Mouse (Mus musculus): ENCODE data around the gene a. TPM values are rescaled to one million over a fixed set of nuclear protein-coding genes. Genes with fewer than 3 reads are reported as not detected.
A peak's percentile ranks its signal among the peaks of the same experiment; 100 is the strongest.

a gene
- polyA plus RNA-seq, 1 experiment from 2014 or later = 0.40 TPM

DNA sequence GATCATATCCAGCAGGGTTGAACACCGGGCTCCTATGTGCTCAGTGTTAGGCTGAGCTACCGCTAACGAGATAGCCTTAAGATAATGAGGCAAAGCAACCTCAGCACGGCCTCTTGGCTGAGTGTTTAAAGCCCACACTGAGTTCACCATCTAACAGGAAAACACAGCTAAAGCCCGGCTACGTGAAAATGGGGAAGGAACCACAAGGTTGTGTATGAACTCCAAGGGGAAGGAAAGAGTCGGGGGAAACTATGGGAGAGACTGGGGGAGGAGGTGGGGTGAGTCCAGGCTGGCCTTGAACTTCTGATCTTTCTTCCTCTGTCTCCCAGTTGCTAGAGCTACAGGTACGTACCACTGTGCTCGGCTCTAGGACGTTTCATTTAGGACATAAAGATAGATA is 150.8 kb downstream of the a start:
- Histone ChIP-seq H3K4me1 (ENCODE audit: control insufficient read depth, insufficient read depth, low read length) (peaks cover 2% of the 10 kb centered on the region; the same call in 1 of the 2 replicates), H3K27ac (ENCODE audit: low read depth, low read length) (no peak overlapping the region), H3K4me3 (ENCODE audit: low read depth, low read length) (no peak overlapping the region), H3K36me3 (ENCODE audit: control insufficient read depth, insufficient read depth, low read length) (no peaks in the 10 kb centered on the region), H3K4me2 (no peak overlapping the region), H3K27me3 (ENCODE audit: control insufficient read depth, insufficient read depth, low read length) (no peaks in the 10 kb centered on the region), H3K9ac (ENCODE audit: low read length) (no peak overlapping the region), H3K9me3 (ENCODE audit: control insufficient read depth, low read length) (no peaks in the 10 kb centered on the region)
- DNase-seq (ENCODE audit: low spot score, missing footprints) = peak; percentile 37
- no peak for ATAC-seq (ENCODE audit: low FRiP score)
- 79% methylated on average over 10 of the region's 10 CpGs for WGBS

DNA sequence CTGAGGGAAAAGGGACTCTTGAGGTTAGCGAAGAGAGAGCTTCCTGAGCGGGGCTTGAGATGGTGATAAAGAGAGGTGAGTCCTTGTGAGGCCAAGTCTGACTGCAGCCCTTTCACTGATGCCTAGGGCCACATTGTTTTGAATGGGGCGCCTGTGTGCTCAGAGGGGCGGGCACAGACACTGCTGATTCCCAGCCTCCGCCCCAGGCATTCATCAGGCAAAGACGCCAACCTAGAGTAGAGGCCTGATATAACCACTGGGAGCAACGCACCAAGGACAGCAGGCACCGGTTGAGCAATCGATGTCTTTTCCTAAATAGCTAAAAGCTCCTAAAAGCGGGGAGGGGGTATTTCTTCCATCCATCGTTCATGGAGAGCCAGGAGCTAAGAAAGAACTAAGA is 151.3 kb downstream of the a start:
- Histone ChIP-seq H3K9ac (ENCODE audit: low read length) (peak overlapping the region; percentile 10), H3K9me3 (ENCODE audit: control insufficient read depth, low read length) (no peaks in the 10 kb centered on the region), H3K4me3 (ENCODE audit: low read depth, low read length) (no peak overlapping the region), H3K36me3 (ENCODE audit: control insufficient read depth, insufficient read depth, low read length) (no peaks in the 10 kb centered on the region), H3K27ac (ENCODE audit: low read depth, low read length) (no peak overlapping the region), H3K4me2 (no peak overlapping the region; the same call in 1 of the 2 replicates), H3K4me1 (ENCODE audit: control insufficient read depth, insufficient read depth, low read length) (peaks cover 2% of the 10 kb centered on the region; the same call in 1 of the 2 replicates), H3K27me3 (ENCODE audit: control insufficient read depth, insufficient read depth, low read length) (no peaks in the 10 kb centered on the region)
- ATAC-seq (ENCODE audit: low FRiP score) = no peak
- no peak for DNase-seq (ENCODE audit: low spot score, missing footprints)
- WGBS = 48% methylated on average over 11 of the region's 11 CpGs

DNA sequence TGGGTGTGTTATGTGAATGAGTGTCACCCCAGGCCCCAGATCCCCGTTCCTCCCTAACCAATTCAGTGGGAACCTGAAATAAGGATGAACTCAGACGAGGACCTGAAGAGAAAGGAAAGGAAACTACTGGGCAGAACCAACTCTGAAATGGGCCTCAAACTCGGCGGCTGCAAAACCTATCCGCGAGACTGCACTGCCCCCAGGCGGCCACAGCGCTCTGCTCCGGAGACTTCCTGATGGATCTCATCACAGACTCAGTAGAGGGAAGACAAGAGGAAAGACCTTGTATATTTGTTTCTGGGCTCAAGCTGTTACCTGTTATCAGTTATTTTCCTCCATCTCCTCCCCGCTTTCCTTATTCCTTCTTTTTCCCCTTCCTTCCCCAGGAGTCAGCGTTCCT is 151.9 kb downstream of the a start:
- Histone ChIP-seq H3K9me3 (ENCODE audit: control insufficient read depth, low read length) (no peaks in the 10 kb centered on the region), H3K4me1 (ENCODE audit: control insufficient read depth, insufficient read depth, low read length) (peaks cover 2% of the 10 kb centered on the region; the same call in 1 of the 2 replicates), H3K4me2 (peak overlapping the region; percentile 16; the same call in 1 of the 2 replicates), H3K36me3 (ENCODE audit: control insufficient read depth, insufficient read depth, low read length) (no peaks in the 10 kb centered on the region), H3K27me3 (ENCODE audit: control insufficient read depth, insufficient read depth, low read length) (no peaks in the 10 kb centered on the region), H3K4me3 (ENCODE audit: low read depth, low read length) (no peak overlapping the region), H3K27ac (ENCODE audit: low read depth, low read length) (no peak overlapping the region), H3K9ac (ENCODE audit: low read length) (peak overlapping the region; percentile 10; the same call in 1 of the 2 replicates)
- WGBS = 5% methylated on average over 11 of the region's 11 CpGs
- DNase-seq (ENCODE audit: low spot score, missing footprints) (peak; percentile 96), ATAC-seq (ENCODE audit: low FRiP score) (no peak)

DNA sequence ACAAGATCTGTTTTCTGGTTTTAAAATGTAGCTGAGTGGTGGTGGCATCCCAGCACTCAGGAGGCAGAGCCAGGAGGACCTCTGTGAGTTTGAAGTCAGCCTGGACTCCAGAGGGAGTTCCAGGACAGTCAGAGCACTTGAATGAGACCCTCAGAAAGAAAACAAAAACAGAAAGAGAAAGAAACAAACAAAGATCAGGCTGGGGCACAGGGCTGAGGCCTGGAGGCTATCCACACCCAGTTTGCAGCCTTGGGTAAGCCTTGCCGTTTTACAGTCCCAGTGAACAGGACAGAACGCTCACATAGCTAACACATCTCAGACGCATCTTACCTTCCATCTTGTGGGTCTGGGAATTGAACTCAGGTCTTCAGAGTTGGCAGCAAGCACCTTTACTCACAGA is 155.7 kb downstream of the a start:
- H3K4me3 ChIP-seq (ENCODE audit: low read depth, low read length) = no peak overlapping the region
- peak; percentile 51 for DNase-seq (ENCODE audit: low spot score, missing footprints)
- ATAC-seq (ENCODE audit: low FRiP score) = no peak
- no peak overlapping the region for H3K27ac ChIP-seq (ENCODE audit: low read depth, low read length)
- H3K4me2 ChIP-seq = no peak overlapping the region
- no peak overlapping the region for H3K9ac ChIP-seq (ENCODE audit: low read length)
- 85% methylated on average over 3 of the region's 3 CpGs for WGBS
- no peaks in the 10 kb centered on the region for H3K27me3 ChIP-seq (ENCODE audit: control insufficient read depth, insufficient read depth, low read length)
- no peaks in the 10 kb centered on the region for H3K9me3 ChIP-seq (ENCODE audit: control insufficient read depth, low read length)
- no peaks in the 10 kb centered on the region for H3K36me3 ChIP-seq (ENCODE audit: control insufficient read depth, insufficient read depth, low read length)
- H3K4me1 ChIP-seq (ENCODE audit: control insufficient read depth, insufficient read depth, low read length) = peaks cover 2% of the 10 kb centered on the region; the same call in 1 of the 2 replicates

DNA sequence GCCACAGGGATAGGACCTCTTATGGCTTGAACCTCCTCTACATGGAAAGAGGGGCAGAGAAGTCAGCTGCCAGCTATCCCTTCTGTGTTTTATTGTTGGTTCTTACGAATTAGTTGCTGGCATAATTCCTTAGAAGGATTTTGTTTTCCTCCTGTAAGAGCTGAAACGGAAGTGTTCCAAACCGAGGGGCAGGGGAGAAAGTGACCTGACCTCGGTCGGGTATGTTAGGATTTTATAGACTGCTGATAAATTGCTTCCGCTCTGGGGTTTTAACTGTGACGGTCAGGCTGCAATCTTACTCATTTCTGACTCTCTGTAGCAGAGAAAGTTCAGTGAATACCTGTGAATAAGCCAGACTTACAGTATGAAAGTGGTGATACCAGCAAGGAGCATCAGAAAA is 158.2 kb downstream of the a start:
- 76% methylated on average over 7 of the region's 7 CpGs for WGBS
- DNase-seq (ENCODE audit: low spot score, missing footprints) (peak; percentile 62), ATAC-seq (ENCODE audit: low FRiP score) (no peak)
- H3K27ac ChIP-seq (ENCODE audit: low read depth, low read length) = no peak overlapping the region
- no peaks in the 10 kb centered on the region for H3K27me3 ChIP-seq (ENCODE audit: control insufficient read depth, insufficient read depth, low read length)
- H3K9ac ChIP-seq (ENCODE audit: low read length) = no peak overlapping the region
- no peaks in the 10 kb centered on the region for H3K9me3 ChIP-seq (ENCODE audit: control insufficient read depth, low read length)
- no peaks in the 10 kb centered on the region for H3K36me3 ChIP-seq (ENCODE audit: control insufficient read depth, insufficient read depth, low read length)
- H3K4me1 ChIP-seq (ENCODE audit: control insufficient read depth, insufficient read depth, low read length) = no peaks in the 10 kb centered on the region
- H3K4me3 ChIP-seq (ENCODE audit: low read depth, low read length) = no peak overlapping the region
- H3K4me2 ChIP-seq = no peak overlapping the region

DNA sequence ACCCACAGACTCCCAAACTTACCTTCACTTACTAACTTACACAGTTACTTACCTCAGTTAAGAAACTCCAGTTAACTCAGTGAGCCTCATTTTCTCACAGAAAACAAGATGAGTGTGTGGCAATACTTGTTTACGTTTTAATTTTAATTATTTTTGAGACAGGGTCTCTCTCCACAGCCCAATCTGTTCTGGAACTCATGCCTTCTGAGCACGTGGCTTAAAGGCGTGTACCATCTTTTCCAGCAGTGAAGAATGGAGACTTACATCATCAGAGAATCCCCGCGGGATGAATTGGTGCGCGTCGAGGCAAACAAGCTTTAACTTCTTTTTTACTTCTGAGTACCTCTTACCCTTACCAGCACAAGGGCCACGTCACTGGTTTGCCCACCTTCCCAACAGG is 158.7 kb downstream of the a start:
- no peaks in the 10 kb centered on the region for H3K27me3 ChIP-seq (ENCODE audit: control insufficient read depth, insufficient read depth, low read length)
- 81% methylated on average over 9 of the region's 9 CpGs for WGBS
- no peak overlapping the region for H3K9ac ChIP-seq (ENCODE audit: low read length)
- no peaks in the 10 kb centered on the region for H3K9me3 ChIP-seq (ENCODE audit: control insufficient read depth, low read length)
- no peaks in the 10 kb centered on the region for H3K4me1 ChIP-seq (ENCODE audit: control insufficient read depth, insufficient read depth, low read length)
- no peak for ATAC-seq (ENCODE audit: low FRiP score)
- no peak overlapping the region for H3K4me3 ChIP-seq (ENCODE audit: low read depth, low read length)
- H3K36me3 ChIP-seq (ENCODE audit: control insufficient read depth, insufficient read depth, low read length) = no peaks in the 10 kb centered on the region
- H3K4me2 ChIP-seq = no peak overlapping the region
- H3K27ac ChIP-seq (ENCODE audit: low read depth, low read length) = no peak overlapping the region
- no peak for DNase-seq (ENCODE audit: low spot score, missing footprints)

DNA sequence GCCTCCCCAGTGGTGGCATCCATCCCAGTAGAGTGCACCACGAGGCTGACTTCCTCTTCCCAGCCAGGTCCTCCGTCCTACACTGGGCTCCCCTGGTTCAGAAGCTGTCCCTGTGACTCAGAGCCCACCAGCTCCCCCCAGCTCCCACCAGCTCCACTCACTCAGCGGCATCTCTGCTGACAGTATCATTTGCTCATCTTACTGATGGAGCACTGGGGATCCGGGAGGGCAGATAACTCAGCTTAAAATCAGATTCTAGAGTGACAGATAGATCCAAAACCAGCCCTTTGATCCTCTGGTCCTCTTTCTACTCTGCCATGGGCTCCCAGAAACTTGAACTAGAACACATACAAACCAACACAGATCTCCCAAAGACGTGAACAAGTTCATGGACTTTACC is 159.4 kb downstream of the a start:
- Histone ChIP-seq H3K4me2 (no peak overlapping the region), H3K36me3 (ENCODE audit: control insufficient read depth, insufficient read depth, low read length) (no peaks in the 10 kb centered on the region), H3K9me3 (ENCODE audit: control insufficient read depth, low read length) (no peaks in the 10 kb centered on the region), H3K27ac (ENCODE audit: low read depth, low read length) (no peak overlapping the region), H3K27me3 (ENCODE audit: control insufficient read depth, insufficient read depth, low read length) (no peaks in the 10 kb centered on the region), H3K9ac (ENCODE audit: low read length) (no peak overlapping the region), H3K4me1 (ENCODE audit: control insufficient read depth, insufficient read depth, low read length) (no peaks in the 10 kb centered on the region), H3K4me3 (ENCODE audit: low read depth, low read length) (no peak overlapping the region)
- 67% methylated on average over 5 of the region's 5 CpGs for WGBS
- DNase-seq (ENCODE audit: low spot score, missing footprints) (peak; percentile 56), ATAC-seq (ENCODE audit: low FRiP score) (no peak)

DNA sequence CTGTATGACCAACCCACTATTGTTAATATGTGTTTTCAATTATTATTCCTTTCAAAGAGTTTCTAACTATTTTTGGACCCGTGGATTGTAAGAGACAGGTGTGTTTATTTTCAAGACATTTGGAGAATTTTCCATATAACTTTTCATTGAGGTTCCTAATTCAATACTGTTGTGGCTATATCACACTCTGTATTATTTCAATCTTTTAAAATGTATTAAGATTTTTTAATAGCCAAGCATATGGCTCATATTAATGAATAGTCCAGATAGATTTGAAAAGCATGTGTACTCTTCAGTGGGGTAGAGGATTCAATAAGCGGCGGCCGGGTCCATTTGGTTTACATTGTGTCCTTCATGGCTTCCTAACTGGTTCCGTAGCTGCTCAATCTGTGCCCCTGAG is 168.3 kb downstream of the a start:
- DNase-seq (ENCODE audit: low spot score, missing footprints) (no peak), ATAC-seq (ENCODE audit: low FRiP score) (no peak)
- Histone ChIP-seq H3K27me3 (ENCODE audit: control insufficient read depth, insufficient read depth, low read length) (no peaks in the 10 kb centered on the region), H3K4me3 (ENCODE audit: low read depth, low read length) (no peak overlapping the region), H3K36me3 (ENCODE audit: control insufficient read depth, insufficient read depth, low read length) (no peaks in the 10 kb centered on the region), H3K4me1 (ENCODE audit: control insufficient read depth, insufficient read depth, low read length) (no peaks in the 10 kb centered on the region), H3K4me2 (no peak overlapping the region), H3K27ac (ENCODE audit: low read depth, low read length) (no peak overlapping the region), H3K9ac (ENCODE audit: low read length) (no peak overlapping the region), H3K9me3 (ENCODE audit: control insufficient read depth, low read length) (no peaks in the 10 kb centered on the region)
- 88% methylated on average over 5 of the region's 5 CpGs for whole genome bisulfite sequencing

DNA sequence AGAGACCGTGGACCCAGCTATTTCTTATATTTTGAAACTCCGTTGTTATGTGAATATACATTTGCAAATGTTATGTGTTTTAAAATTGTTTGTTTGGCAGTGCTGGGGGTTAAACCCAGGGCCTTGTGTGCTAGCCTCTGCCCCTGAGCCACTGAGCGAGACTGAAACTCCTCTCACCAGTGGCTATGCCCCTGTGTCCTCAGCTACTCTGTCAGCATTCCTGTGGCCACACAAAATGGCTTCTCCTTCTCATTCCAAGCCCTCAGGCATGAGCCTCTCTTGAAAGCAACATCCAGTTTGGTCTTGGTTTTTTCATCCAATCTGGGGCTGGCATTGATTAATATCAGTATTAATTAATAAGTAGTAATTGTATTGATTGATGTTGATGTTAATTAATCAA is 168.7 kb downstream of the a start:
- Histone ChIP-seq H3K9me3 (ENCODE audit: control insufficient read depth, low read length) (no peaks in the 10 kb centered on the region), H3K4me3 (ENCODE audit: low read depth, low read length) (no peak overlapping the region), H3K4me1 (ENCODE audit: control insufficient read depth, insufficient read depth, low read length) (no peaks in the 10 kb centered on the region), H3K9ac (ENCODE audit: low read length) (no peak overlapping the region), H3K27me3 (ENCODE audit: control insufficient read depth, insufficient read depth, low read length) (no peaks in the 10 kb centered on the region), H3K36me3 (ENCODE audit: control insufficient read depth, insufficient read depth, low read length) (no peaks in the 10 kb centered on the region), H3K27ac (ENCODE audit: low read depth, low read length) (no peak overlapping the region), H3K4me2 (no peak overlapping the region)
- ATAC-seq (ENCODE audit: low FRiP score) = no peak
- DNase-seq (ENCODE audit: low spot score, missing footprints) = no peak
- WGBS = 90% methylated on average over 3 of the region's 3 CpGs

DNA sequence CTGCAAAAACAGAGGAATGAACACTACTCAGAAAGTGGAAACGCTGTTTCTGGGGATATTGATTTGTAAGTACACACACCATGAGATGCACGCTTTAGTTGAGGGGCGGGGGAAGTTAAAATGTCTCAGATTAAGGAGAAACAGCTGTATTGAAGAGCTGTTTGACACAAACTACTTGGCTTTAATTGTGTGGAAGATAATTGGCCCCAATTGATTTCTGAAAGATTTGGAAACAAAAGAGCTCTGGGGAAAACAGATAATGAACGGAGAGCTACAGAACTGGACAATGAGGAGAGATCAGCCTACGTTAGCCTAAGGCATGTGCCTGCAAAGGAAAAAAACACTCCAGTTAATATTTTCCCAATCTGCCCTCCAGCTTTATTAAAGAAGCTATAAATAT is 172.0 kb downstream of the a start:
- no peak overlapping the region for H3K4me2 ChIP-seq
- no peaks in the 10 kb centered on the region for H3K36me3 ChIP-seq (ENCODE audit: control insufficient read depth, insufficient read depth, low read length)
- no peak overlapping the region for H3K9ac ChIP-seq (ENCODE audit: low read length)
- no peaks in the 10 kb centered on the region for H3K27me3 ChIP-seq (ENCODE audit: control insufficient read depth, insufficient read depth, low read length)
- H3K9me3 ChIP-seq (ENCODE audit: control insufficient read depth, low read length) = no peaks in the 10 kb centered on the region
- DNase-seq (ENCODE audit: low spot score, missing footprints) (no peak), ATAC-seq (ENCODE audit: low FRiP score) (no peak)
- no peak overlapping the region for H3K27ac ChIP-seq (ENCODE audit: low read depth, low read length)
- no peaks in the 10 kb centered on the region for H3K4me1 ChIP-seq (ENCODE audit: control insufficient read depth, insufficient read depth, low read length)
- WGBS = 54% methylated on average over 5 of the region's 5 CpGs
- H3K4me3 ChIP-seq (ENCODE audit: low read depth, low read length) = no peak overlapping the region
